Mouse (Mus musculus) MEL (cell line): Measurements from ENCODE around the gene Ereg. TPM values are rescaled to one million over a fixed set of nuclear protein-coding genes. Genes with fewer than 3 reads are reported as not detected.

Experiments used
- DNase-seq: peaks from one replicate; pipeline ENCODE4 v3.0.0; 2011; ENCODE audit warnings: low read depth, low spot score
- H3K27ac ChIP-seq: 2 replicates; pipeline ENCODE4 v1.5.1; 2012; ENCODE audit warnings: low read depth, mild to moderate bottlenecking, control low read depth, low read length, moderate library complexity; ENCODE audit not compliant: control insufficient read depth
- H3K27me3 ChIP-seq, 2 experiments: fragments of 150-350 bp in 1 of 2; sonication (generic) in 1 of 2; 2 replicates each; pipeline ENCODE4 v1.6.1; 2012; ENCODE audit warnings: low read length in 2 of 2, mild to moderate bottlenecking in 2 of 2, improper control_type of control experiment in 1 of 2, moderate library complexity in 1 of 2; ENCODE audit not compliant: insufficient read depth in 2 of 2, control insufficient read depth in 1 of 2
- H3K36me3 ChIP-seq, 2 experiments: 2 replicates each; pipeline ENCODE4 v1.6.1; 2012 to 2014; ENCODE audit warnings: low read length in 2 of 2, improper control_type of control experiment in 1 of 2, inconsistent platforms in 1 of 2, mild to moderate bottlenecking in 1 of 2; ENCODE audit not compliant: insufficient read depth in 2 of 2, control insufficient read depth in 1 of 2
- H3K4me1 ChIP-seq, 2 experiments: fragments of 150-350 bp in 1 of 2; sonication (generic) in 1 of 2; 2 replicates each; pipeline ENCODE4 v1.6.1; 2012; ENCODE audit warnings: low read length in 2 of 2, improper control_type of control experiment in 1 of 2, mild to moderate bottlenecking in 1 of 2; ENCODE audit not compliant: insufficient read depth in 2 of 2, control insufficient read depth in 1 of 2
- H3K4me3 ChIP-seq, 2 experiments: fragments of 150-350 bp in 1 of 2; sonication (generic) in 1 of 2; 2 replicates each; pipeline ENCODE4 v1.5.1; 2012; ENCODE audit warnings: low read depth in 2 of 2, low read length in 2 of 2, mild to moderate bottlenecking in 2 of 2, moderate library complexity in 2 of 2, control low read depth in 1 of 2, improper control_type of control experiment in 1 of 2; ENCODE audit not compliant: control insufficient read depth in 1 of 2, insufficient read depth in 1 of 2
- H3K79me2 ChIP-seq: 2 replicates; pipeline ENCODE4 v1.6.1; 2012; ENCODE audit warnings: mild to moderate bottlenecking, low read length, moderate library complexity; ENCODE audit not compliant: control insufficient read depth, poor library complexity, insufficient read depth
- H3K9ac ChIP-seq: 2 replicates; pipeline ENCODE4 v1.6.1; 2012; ENCODE audit warnings: low read depth, mild to moderate bottlenecking, control low read depth, low read length, moderate library complexity; ENCODE audit not compliant: control insufficient read depth, poor library complexity, severe bottlenecking
- H3K9me3 ChIP-seq: fragments of 150-350 bp; sonication (generic); replicated peaks from 2 replicates; pipeline ENCODE4 v1.6.1; 2012; ENCODE audit warnings: mild to moderate bottlenecking, low read length, improper control_type of control experiment, moderate library complexity; ENCODE audit not compliant: insufficient read depth
- BHLHE40 ChIP-seq: IDR thresholded peaks from 2 replicates; pipeline ENCODE4 v1.6.1; 2012; ENCODE audit warnings: low read depth, mild to moderate bottlenecking, inconsistent platforms, low read length, improper control_type of control experiment, borderline replicate concordance
- CHD1 ChIP-seq: IDR thresholded peaks from 2 replicates; pipeline ENCODE4 v1.6.1; 2012; ENCODE audit warnings: low read depth, mild to moderate bottlenecking, inconsistent platforms, low read length, improper control_type of control experiment
- CHD2 ChIP-seq: IDR thresholded peaks from 2 replicates; pipeline ENCODE4 v1.6.1; 2011; ENCODE audit warnings: low read length, improper control_type of control experiment
- E2F4 ChIP-seq: IDR thresholded peaks from 2 replicates; pipeline ENCODE4 v1.6.1; 2011; ENCODE audit warnings: low read depth, low read length, improper control_type of control experiment, borderline replicate concordance
- EP300 ChIP-seq, 2 experiments: IDR thresholded peaks; 2 replicates each; pipeline ENCODE4 v1.6.1; 2011; ENCODE audit warnings: improper control_type of control experiment in 2 of 2, low read length in 2 of 2, low read depth in 1 of 2, mild to moderate bottlenecking in 1 of 2
- GABPA ChIP-seq: IDR thresholded peaks from 2 replicates; pipeline ENCODE4 v1.6.1; 2012; ENCODE audit warnings: low read depth, mild to moderate bottlenecking, inconsistent platforms, low read length, improper control_type of control experiment, moderate library complexity
- KAT2A ChIP-seq: conservative IDR thresholded peaks from 2 replicates; pipeline ENCODE4 v1.6.1; 2012; ENCODE audit warnings: low read depth, low read length, improper control_type of control experiment, inconsistent platforms
- MAFK ChIP-seq: IDR thresholded peaks from 2 replicates; pipeline ENCODE4 v1.6.1; 2011; ENCODE audit warnings: low read depth, mild to moderate bottlenecking, low read length, improper control_type of control experiment, borderline replicate concordance
- MAZ ChIP-seq: IDR thresholded peaks from 2 replicates; pipeline ENCODE4 v1.6.1; 2012; ENCODE audit warnings: low read depth, mild to moderate bottlenecking, inconsistent platforms, low read length, improper control_type of control experiment
- MEF2A ChIP-seq: IDR thresholded peaks from 2 replicates; pipeline ENCODE4 v1.6.1; 2014; ENCODE audit warnings: low read depth, mild to moderate bottlenecking, inconsistent platforms, low read length, improper control_type of control experiment; ENCODE audit not compliant: poor library complexity, insufficient replicate concordance, severe bottlenecking; ENCODE audit errors: extremely low read depth
- MXI1 ChIP-seq: IDR thresholded peaks from 2 replicates; pipeline ENCODE4 v1.6.1; 2011; ENCODE audit warnings: mild to moderate bottlenecking, low read depth, low read length, improper control_type of control experiment
- MYB ChIP-seq: IDR thresholded peaks from 2 replicates; pipeline ENCODE4 v1.6.1; 2011; ENCODE audit warnings: mild to moderate bottlenecking, low read depth, low read length, improper control_type of control experiment
- MYC ChIP-seq: IDR thresholded peaks from 2 replicates; pipeline ENCODE4 v1.6.1; 2011; ENCODE audit warnings: low read depth, mild to moderate bottlenecking, low read length, improper control_type of control experiment, moderate library complexity
- POLR2A ChIP-seq, 2 experiments: IDR thresholded peaks; 2 replicates each; pipeline ENCODE4 v1.6.1; 2011 to 2012; ENCODE audit warnings: low read length in 2 of 2, mild to moderate bottlenecking in 2 of 2, control low read depth in 1 of 2, improper control_type of control experiment in 1 of 2, low read depth in 1 of 2, moderate library complexity in 1 of 2; ENCODE audit not compliant: control insufficient read depth in 1 of 2, insufficient read depth in 1 of 2, poor library complexity in 1 of 2
- POLR2AphosphoS2 ChIP-seq: IDR thresholded peaks from 2 replicates; pipeline ENCODE4 v1.6.1; 2011; ENCODE audit warnings: low read length, improper control_type of control experiment
- RAD21 ChIP-seq: IDR thresholded peaks from 2 replicates; pipeline ENCODE4 v1.6.1; 2011; ENCODE audit warnings: mild to moderate bottlenecking, low read depth, low read length, improper control_type of control experiment
- SIN3A ChIP-seq: IDR thresholded peaks from 2 replicates; pipeline ENCODE4 v1.6.1; 2012; ENCODE audit warnings: low read length, improper control_type of control experiment, inconsistent platforms
- SMC3 ChIP-seq: IDR thresholded peaks from 2 replicates; pipeline ENCODE4 v1.6.1; 2011; ENCODE audit warnings: low read depth, low read length, improper control_type of control experiment
- TAL1 ChIP-seq: IDR thresholded peaks from 2 replicates; pipeline ENCODE4 v1.6.1; 2012; ENCODE audit warnings: mild to moderate bottlenecking, inconsistent platforms, low read length, moderate library complexity, mixed read lengths
- TBP ChIP-seq: IDR thresholded peaks from 2 replicates; pipeline ENCODE4 v1.8.0; 2011; ENCODE audit warnings: low read depth, low read length, improper control_type of control experiment
- TCF12 ChIP-seq: IDR thresholded peaks from 2 replicates; pipeline ENCODE4 v1.6.1; 2014; ENCODE audit warnings: low read depth, mild to moderate bottlenecking, inconsistent platforms, low read length, improper control_type of control experiment, moderate library complexity
- USF1 ChIP-seq: IDR thresholded peaks from 2 replicates; pipeline ENCODE4 v1.6.1; 2014; ENCODE audit warnings: low read depth, mild to moderate bottlenecking, inconsistent platforms, low read length, improper control_type of control experiment, moderate library complexity
- USF2 ChIP-seq, 2 experiments: IDR thresholded peaks; 2 replicates each; pipeline ENCODE4 v1.6.1; 2011 to 2012; ENCODE audit warnings: improper control_type of control experiment in 2 of 2, low read length in 2 of 2, borderline replicate concordance in 1 of 2, inconsistent platforms in 1 of 2, low read depth in 1 of 2, mild to moderate bottlenecking in 1 of 2; ENCODE audit not compliant: insufficient read depth in 1 of 2
- ZKSCAN1 ChIP-seq: IDR thresholded peaks from 2 replicates; pipeline ENCODE4 v1.6.1; 2012; ENCODE audit warnings: low read depth, mild to moderate bottlenecking, inconsistent platforms, low read length, improper control_type of control experiment, moderate library complexity
- ZMIZ1 ChIP-seq: IDR thresholded peaks from 2 replicates; pipeline ENCODE4 v1.6.1; 2012; ENCODE audit warnings: low read depth, mild to moderate bottlenecking, inconsistent platforms, low read length, improper control_type of control experiment, moderate library complexity
- ZNF384 ChIP-seq: IDR thresholded peaks from 2 replicates; pipeline ENCODE4 v1.6.1; 2012; ENCODE audit warnings: low read depth, mild to moderate bottlenecking, inconsistent platforms, low read length, improper control_type of control experiment
- polyA plus RNA-seq, 2 experiments: library from polyadenylated mRNA; stranded (reverse) in 1 of 2; unstranded in 1 of 2; fragments of >175 nt in 1 of 2; fragments of >200 nt in 1 of 2; gene quantifications; 2 replicates each; pipeline versions ENCODE4 v1.2.1 to v1.2.4; 2012; ENCODE audit warnings: low replicate concordance in 2 of 2, low read depth in 1 of 2; ENCODE audit not compliant: insufficient read length in 2 of 2, insufficient read depth in 1 of 2, missing spikeins in 1 of 2
- total RNA-seq: library from RNA; depleted of rRNA; stranded (reverse); fragments of 300-350 nt; gene quantifications from 2 replicates; pipeline ENCODE4 v1.2.3, GENCODE M21; 2012

Gene Ereg
- total and polyA plus RNA-seq, 3 experiments, result not detected

DNA sequence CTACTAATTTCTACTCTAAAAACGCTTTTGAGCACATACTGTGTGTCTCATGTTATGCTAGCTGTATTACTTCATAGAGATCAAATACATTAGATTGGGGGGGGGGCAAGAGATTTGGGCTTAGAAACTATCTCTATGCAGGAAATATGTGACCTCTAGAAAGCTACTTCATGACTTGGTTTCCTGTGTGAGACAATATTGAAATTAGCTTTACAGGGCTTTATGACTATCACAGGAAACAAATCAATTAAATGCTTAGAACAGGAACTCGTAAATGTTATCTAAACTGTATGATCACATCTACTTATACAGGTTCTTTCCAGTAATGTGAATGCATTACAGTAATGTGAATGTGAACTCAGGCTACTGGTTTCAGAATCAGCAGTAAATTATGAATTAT lies 49.7 kb downstream of the Ereg start:
- Histone ChIP-seq H3K36me3 (no peaks in the 10 kb centered on the region), H3K4me1 (no peaks in the 10 kb centered on the region), H3K9ac (no peak overlapping the region), H3K27ac (no peak overlapping the region), H3K4me3 (no peak overlapping the region), H3K9me3 (no peaks in the 10 kb centered on the region), H3K79me2 (no peaks in the 10 kb centered on the region), H3K27me3 (peaks cover 0 to 2% of the 10 kb centered on the region in 2 experiments; a peak in 2 of 4 replicates)
- TF ChIP-seq TAL1 (no peak), SMC3 (no peak), MEF2A (no peak), ZMIZ1 (no peak), SIN3A (no peak), MYB (no peak), USF1 (no peak), MAZ (no peak), POLR2A (IDR thresholded peaks at IDR 0.05; ENCODE audit: control insufficient read depth in 1 of 2, insufficient read depth in 1 of 2, low read depth in 1 of 2, low read length in 2 of 2, poor library complexity in 1 of 2) (no peak), EP300 (IDR thresholded peaks at IDR 0.05; ENCODE audit: low read depth in 1 of 2, low read length in 2 of 2) (no peak), POLR2AphosphoS2 (no peak), MXI1 (no peak), ZNF384 (no peak), CHD2 (no peak), E2F4 (no peak)
- no peak for DNase-seq

GRCm38 (mm10) chr5:91126623-91127022 lies 52.2 kb downstream of the Ereg start:
- no peak for DNase-seq
- Histone ChIP-seq H3K27me3 (peaks cover 0 to 2% of the 10 kb centered on the region in 2 experiments; a peak in 2 of 4 replicates), H3K9me3 (no peaks in the 10 kb centered on the region), H3K79me2 (no peaks in the 10 kb centered on the region), H3K36me3 (no peaks in the 10 kb centered on the region), H3K9ac (no peak overlapping the region), H3K27ac (no peak overlapping the region), H3K4me1 (no peaks in the 10 kb centered on the region), H3K4me3 (no peak overlapping the region)
- TF ChIP-seq MYB, result no peak
- no peak for TF ChIP-seq CHD1
- TF ChIP-seq RAD21, result no peak
- no peak for TF ChIP-seq USF2 (IDR thresholded peaks at IDR 0.05; ENCODE audit: borderline replicate concordance in 1 of 2, insufficient read depth in 1 of 2, low read depth in 1 of 2, low read length in 2 of 2)
- TF ChIP-seq TBP, result no peak
- no peak for TF ChIP-seq USF1
- TF ChIP-seq ZKSCAN1, result no peak
- TF ChIP-seq GABPA, result no peak
- TF ChIP-seq E2F4, result no peak
- no peak for TF ChIP-seq KAT2A
- no peak for TF ChIP-seq ZMIZ1
- no peak for TF ChIP-seq MEF2A
- TF ChIP-seq TCF12, result no peak
- TF ChIP-seq EP300 (IDR thresholded peaks at IDR 0.05; ENCODE audit: low read depth in 1 of 2, low read length in 2 of 2), result no peak
- TF ChIP-seq SIN3A, result no peak
- no peak for TF ChIP-seq BHLHE40
- no peak for TF ChIP-seq ZNF384
- TF ChIP-seq MYC, result no peak
- TF ChIP-seq MAFK, result no peak
- no peak for TF ChIP-seq POLR2A (IDR thresholded peaks at IDR 0.05; ENCODE audit: control insufficient read depth in 1 of 2, insufficient read depth in 1 of 2, low read depth in 1 of 2, low read length in 2 of 2, poor library complexity in 1 of 2)
